Mouse (Mus musculus): ENCODE measurements around the gene Lrch1.

DNA sequence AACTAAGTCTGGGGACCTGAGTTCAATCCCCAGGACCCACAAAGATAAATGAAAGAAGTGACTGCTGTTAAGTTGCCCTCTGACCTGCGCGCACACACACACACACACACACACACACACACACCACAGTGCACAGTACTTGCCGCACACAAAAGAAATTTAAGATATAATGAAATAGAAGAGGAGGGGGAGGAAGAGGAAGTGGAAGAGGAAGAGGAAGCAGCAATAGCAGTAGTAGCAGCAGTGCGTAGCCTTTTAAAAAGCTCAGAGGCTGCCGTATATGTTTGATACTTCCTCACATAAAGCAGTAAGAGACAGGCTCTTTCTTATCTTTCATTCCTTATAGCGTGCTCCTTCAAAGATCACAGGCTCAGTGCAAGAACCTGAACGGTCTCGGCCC is 92.2 kb downstream of the Lrch1 start:
- TF ChIP-seq CTCF (IDR thresholded peaks at IDR 0.05; ENCODE audit: extremely low read depth, insufficient read depth, insufficient read length, insufficient replicate concordance), result no peak
- no peak for TF ChIP-seq POLR2A (IDR thresholded peaks at IDR 0.05; ENCODE audit: low read depth, low read length)
